Mouse (Mus musculus): Measurements from ENCODE around the gene H1foo. TPM values are rescaled to one million over a fixed set of nuclear protein-coding genes. Genes with fewer than 3 reads are reported as not detected.

The H1foo gene
- total and polyA plus RNA-seq, 2 experiments from 2014 or later: not detected

DNA sequence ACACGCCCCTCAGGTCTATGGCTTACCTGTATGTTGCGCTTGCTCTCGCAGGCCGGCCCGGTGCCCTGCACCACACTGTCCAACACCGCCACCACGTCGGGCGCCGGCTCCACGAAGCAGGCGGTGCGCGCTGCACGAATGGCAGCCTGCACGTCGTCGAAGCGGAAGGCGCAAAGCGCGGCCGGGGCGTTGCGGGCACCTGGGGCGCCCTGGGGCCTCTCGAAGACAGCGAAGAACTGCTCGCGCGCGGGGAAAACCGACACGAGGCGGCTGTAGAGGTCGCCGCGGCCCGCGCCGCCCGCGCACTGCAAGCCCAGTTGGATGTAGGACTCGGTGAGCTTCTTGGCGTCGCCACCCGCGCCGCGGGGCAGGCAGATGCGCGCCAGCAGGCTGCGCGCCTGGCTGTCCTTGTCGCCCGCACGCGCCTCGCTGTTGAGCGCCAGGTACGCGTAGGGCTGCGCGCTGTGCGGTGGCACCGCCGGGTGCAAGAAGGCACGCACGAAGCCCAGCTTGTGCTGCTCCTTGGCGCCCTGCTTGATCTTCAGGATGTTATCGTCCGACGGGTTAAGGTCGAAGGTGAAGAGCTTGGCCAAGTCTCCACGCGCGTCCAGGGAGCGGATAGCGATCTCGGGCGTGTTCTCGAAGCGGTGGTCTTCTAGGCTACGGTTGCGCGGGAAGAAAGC is 48.9 kb downstream of the H1foo start:
- H3K4me3 ChIP-seq (ENCODE audit: low read depth, low read length): peak overlapping the region; percentile 65
- no peak for TF ChIP-seq CTCF (IDR thresholded peaks at IDR 0.05; ENCODE audit: low read depth)
- no peak for TF ChIP-seq EP300 (IDR thresholded peaks at IDR 0.05; ENCODE audit: low read depth)
- H3K36me3 ChIP-seq (replicated peaks; ENCODE audit: control insufficient read depth, insufficient read depth, low read length): no peaks in the 10 kb centered on the region; the same call in 1 of the 2 replicates
- 2% methylated on average over 80 of the region's 86 CpGs for WGBS
- DNase-seq (ENCODE audit: low spot score) (no peak), ATAC-seq (ENCODE audit: insufficient read depth, low read depth) (no peak)
- H3K27me3 ChIP-seq (ENCODE audit: control insufficient read depth, insufficient read depth, low read length): peaks cover 26% of the 10 kb centered on the region
- peaks cover 11% of the 10 kb centered on the region for H3K9me3 ChIP-seq (replicated peaks; ENCODE audit: control insufficient read depth, low read length)
- peaks cover 3% of the 10 kb centered on the region; the same call in 1 of the 2 replicates for H3K4me1 ChIP-seq (ENCODE audit: control insufficient read depth, insufficient read depth)
- peak overlapping the region; percentile 83 for H3K27ac ChIP-seq (ENCODE audit: low read depth)
- H3K9ac ChIP-seq (replicated peaks; ENCODE audit: low read depth, low read length): peak overlapping the region; percentile 71
- H3K4me2 ChIP-seq (ENCODE audit: low read depth, low read length): peak overlapping the region; percentile 64

DNA sequence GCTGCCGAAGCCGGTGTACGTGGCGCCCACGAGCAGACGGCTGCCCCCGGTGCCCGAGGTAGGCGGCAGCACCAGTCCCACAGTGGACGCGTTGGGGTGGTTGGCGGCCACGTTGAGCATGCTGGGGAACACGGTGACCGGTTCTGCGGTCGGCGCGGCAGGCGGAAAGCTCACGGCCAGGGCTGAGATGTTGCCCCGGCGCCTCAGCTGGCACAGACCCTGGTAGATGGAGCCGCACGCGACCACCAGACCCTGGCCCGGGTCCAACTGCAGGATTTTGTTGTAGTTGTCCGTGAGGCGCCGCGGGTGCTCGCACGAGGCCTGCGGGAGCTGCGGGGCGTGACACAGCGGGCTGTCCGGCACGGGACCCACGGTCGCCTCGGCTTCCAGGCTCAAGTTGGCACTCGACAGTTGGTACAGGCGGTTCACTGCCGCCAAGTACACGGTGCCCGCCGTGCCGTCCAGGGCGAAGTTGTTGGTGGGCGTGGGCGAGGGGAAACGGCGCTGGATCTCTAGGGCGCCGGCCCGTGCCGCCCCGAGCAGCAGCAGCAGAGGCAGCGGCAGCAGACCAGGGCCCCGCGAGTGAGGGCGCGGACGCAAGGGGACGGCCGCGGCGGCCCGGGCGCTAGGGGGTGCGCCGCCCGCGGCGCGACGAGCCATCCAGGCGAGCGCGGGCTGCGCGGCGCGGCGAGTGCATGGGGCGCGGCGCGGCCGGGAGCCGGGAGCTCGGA is 49.6 kb downstream of the H1foo start:
- Histone ChIP-seq H3K27ac (ENCODE audit: low read depth) (peak overlapping the region; percentile 83), H3K36me3 (replicated peaks; ENCODE audit: control insufficient read depth, insufficient read depth, low read length) (no peaks in the 10 kb centered on the region; the same call in 1 of the 2 replicates), H3K4me2 (ENCODE audit: low read depth, low read length) (peak overlapping the region; percentile 64), H3K4me3 (ENCODE audit: low read depth, low read length) (peak overlapping the region; percentile 65), H3K9ac (replicated peaks; ENCODE audit: low read depth, low read length) (peak overlapping the region; percentile 71), H3K9me3 (replicated peaks; ENCODE audit: control insufficient read depth, low read length) (peaks cover 11% of the 10 kb centered on the region), H3K27me3 (ENCODE audit: control insufficient read depth, insufficient read depth, low read length) (peaks cover 26% of the 10 kb centered on the region), H3K4me1 (ENCODE audit: control insufficient read depth, insufficient read depth) (peaks cover 5% of the 10 kb centered on the region; the same call in 1 of the 2 replicates)
- ATAC-seq (ENCODE audit: insufficient read depth, low read depth) (no peak; the same call in 1 of the 2 replicates), DNase-seq (ENCODE audit: low spot score) (no peak)
- 2% methylated on average over 64 of the region's 93 CpGs for WGBS
- TF ChIP-seq CTCF (IDR thresholded peaks at IDR 0.05; ENCODE audit: low read depth): no peak
- TF ChIP-seq EP300 (IDR thresholded peaks at IDR 0.05; ENCODE audit: low read depth): no peak

DNA sequence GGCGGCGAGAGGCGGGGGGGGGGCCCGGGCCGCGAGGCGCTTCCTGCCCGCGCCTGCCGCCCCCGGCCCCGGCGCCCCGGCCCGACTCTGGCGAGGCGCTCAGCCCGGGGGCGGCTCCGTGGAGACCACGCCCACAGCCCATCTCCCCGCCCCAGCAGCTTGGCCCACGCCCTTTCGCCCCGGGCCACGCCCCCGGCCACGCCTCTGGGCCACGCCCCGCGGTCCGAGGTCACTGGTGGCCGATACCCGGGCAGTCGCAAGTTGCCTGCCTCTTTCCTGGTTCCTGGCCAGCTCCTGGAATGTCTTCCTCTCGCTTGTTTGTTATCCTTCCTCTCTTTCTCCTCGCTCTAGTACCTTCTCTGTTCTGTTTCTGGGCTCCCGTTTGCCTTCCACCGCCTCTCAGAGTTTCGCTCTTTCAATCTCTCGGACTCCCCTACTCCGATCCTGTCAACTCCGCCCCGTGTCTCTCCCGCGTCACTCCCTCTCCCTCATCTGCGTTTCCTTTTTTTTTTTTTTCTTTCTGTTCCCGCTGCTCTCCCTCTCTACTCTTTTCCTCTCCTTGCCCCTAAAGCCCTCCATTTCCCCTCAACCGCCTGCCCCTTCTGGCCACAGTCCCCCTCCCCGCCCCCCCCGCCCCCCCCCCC is 50.3 kb downstream of the H1foo start, which contains the start of gene Plxnd1:
Gene Plxnd1 (minus strand): TSS at position 129 of the 644 bp plus-strand sequence.
- Histone ChIP-seq H3K4me3 (ENCODE audit: low read depth, low read length) (peak within 1 kb of the TSS; percentile 65), H3K36me3 (replicated peaks; ENCODE audit: control insufficient read depth, insufficient read depth, low read length) (no peaks in the 10 kb centered on the region; the same call in 1 of the 2 replicates), H3K4me2 (ENCODE audit: low read depth, low read length) (peak within 1 kb of the TSS; percentile 64), H3K9me3 (replicated peaks; ENCODE audit: control insufficient read depth, low read length) (peaks cover 11% of the 10 kb centered on the region), H3K27ac (ENCODE audit: low read depth) (peak within 1 kb of the TSS; percentile 83), H3K27me3 (ENCODE audit: control insufficient read depth, insufficient read depth, low read length) (peaks cover 26% of the 10 kb centered on the region), H3K9ac (replicated peaks; ENCODE audit: low read depth, low read length) (peak within 1 kb of the TSS; percentile 71), H3K4me1 (ENCODE audit: control insufficient read depth, insufficient read depth) (peaks cover 5% of the 10 kb centered on the region; the same call in 1 of the 2 replicates)
- WGBS: 4% methylated on average over 33 of the region's 51 CpGs
- ATAC-seq (ENCODE audit: insufficient read depth, low read depth) (peak; percentile 77), DNase-seq (ENCODE audit: low spot score) (peak; percentile 76)
- TF ChIP-seq CTCF (IDR thresholded peaks at IDR 0.05; ENCODE audit: low read depth) (no peak), EP300 (IDR thresholded peaks at IDR 0.05; ENCODE audit: low read depth) (no peak)

DNA sequence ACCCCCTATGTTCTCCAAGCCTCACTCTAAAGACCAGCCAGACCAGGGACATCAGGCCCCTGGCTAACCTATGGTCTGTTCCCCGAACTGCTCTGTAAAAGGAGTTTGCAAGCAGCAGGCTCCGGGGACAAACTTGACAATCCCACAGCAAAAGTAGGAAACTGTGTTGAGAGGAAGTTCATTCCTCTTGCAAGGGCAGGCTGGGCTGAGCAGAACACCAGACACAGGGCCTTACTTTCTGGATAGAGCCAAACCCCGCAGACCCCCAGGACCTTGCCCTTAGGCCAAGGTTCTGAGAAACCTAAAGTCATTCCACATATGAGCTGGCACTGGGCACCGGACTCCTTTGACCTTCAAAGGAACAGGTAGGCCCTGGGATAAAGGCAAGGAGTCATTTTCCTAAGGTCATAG is 50.8 kb downstream of the H1foo start:
- DNase-seq (ENCODE audit: low spot score) (no peak), ATAC-seq (ENCODE audit: insufficient read depth, low read depth) (no peak)
- H3K4me3 ChIP-seq (ENCODE audit: low read depth, low read length): peak overlapping the region; percentile 65; the same call in 1 of the 2 replicates
- peak overlapping the region; percentile 77 for H3K27ac ChIP-seq (ENCODE audit: low read depth)
- no peak overlapping the region for H3K9ac ChIP-seq (replicated peaks; ENCODE audit: low read depth, low read length)
- H3K36me3 ChIP-seq (replicated peaks; ENCODE audit: control insufficient read depth, insufficient read depth, low read length): no peaks in the 10 kb centered on the region; the same call in 1 of the 2 replicates
- WGBS: 45% methylated on average over 4 of the region's 4 CpGs
- H3K4me1 ChIP-seq (ENCODE audit: control insufficient read depth, insufficient read depth): peaks cover 5% of the 10 kb centered on the region; the same call in 1 of the 2 replicates
- TF ChIP-seq CTCF (IDR thresholded peaks at IDR 0.05; ENCODE audit: low read depth) (no peak), EP300 (IDR thresholded peaks at IDR 0.05; ENCODE audit: low read depth) (no peak)
- H3K9me3 ChIP-seq (replicated peaks; ENCODE audit: control insufficient read depth, low read length): peaks cover 11% of the 10 kb centered on the region
- peak overlapping the region; percentile 64 for H3K4me2 ChIP-seq (ENCODE audit: low read depth, low read length)
- H3K27me3 ChIP-seq (ENCODE audit: control insufficient read depth, insufficient read depth, low read length): peaks cover 26% of the 10 kb centered on the region

DNA sequence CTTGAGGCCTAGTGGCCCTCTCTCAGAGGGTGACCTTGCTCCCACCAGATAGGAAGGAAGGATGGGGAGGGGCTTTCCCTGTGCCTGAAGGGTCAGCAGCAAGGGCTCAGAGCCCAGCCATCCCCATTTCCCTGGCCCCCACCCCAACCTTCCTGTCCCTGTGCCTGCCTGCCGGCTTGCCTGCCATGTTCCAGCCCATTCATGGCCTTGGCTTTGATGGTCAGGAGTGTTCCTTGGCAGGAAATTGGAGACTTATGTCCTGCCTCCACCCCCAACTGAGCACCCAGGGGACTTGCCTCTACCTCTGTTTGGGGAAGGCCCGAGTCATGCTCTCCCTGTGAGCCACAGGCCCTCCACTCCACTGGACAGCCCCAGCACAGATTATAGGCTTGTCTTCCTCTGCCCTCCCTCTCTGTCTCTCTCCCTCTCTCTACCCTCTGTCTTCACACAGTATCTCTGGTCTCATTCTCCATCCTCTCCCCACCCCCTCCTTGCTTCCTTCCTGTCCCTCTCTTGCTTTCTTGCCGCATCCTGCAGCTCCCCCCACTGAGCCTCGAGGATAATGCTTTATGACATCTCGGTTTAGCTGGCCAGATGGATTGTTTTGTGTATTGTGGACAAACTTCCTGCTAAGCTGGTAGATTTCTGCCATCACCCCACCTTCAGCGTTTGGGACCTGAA is 51.6 kb downstream of the H1foo start:
- peaks cover 5% of the 10 kb centered on the region; the same call in 1 of the 2 replicates for H3K4me1 ChIP-seq (ENCODE audit: control insufficient read depth, insufficient read depth)
- H3K9ac ChIP-seq (replicated peaks; ENCODE audit: low read depth, low read length): no peak overlapping the region
- H3K27ac ChIP-seq (ENCODE audit: low read depth): peak overlapping the region; percentile 77
- DNase-seq (ENCODE audit: low spot score): peak; percentile 58
- TF ChIP-seq EP300 (IDR thresholded peaks at IDR 0.05; ENCODE audit: low read depth) (peak; percentile 64), CTCF (IDR thresholded peaks at IDR 0.05; ENCODE audit: low read depth) (peak; percentile 35)
- peaks cover 11% of the 10 kb centered on the region for H3K9me3 ChIP-seq (replicated peaks; ENCODE audit: control insufficient read depth, low read length)
- peak overlapping the region; percentile 64; the same call in 1 of the 2 replicates for H3K4me2 ChIP-seq (ENCODE audit: low read depth, low read length)
- H3K36me3 ChIP-seq (replicated peaks; ENCODE audit: control insufficient read depth, insufficient read depth, low read length): no peaks in the 10 kb centered on the region
- peak; percentile 34 for ATAC-seq (ENCODE audit: insufficient read depth, low read depth)
- WGBS: 47% methylated on average over 6 of the region's 6 CpGs
- H3K4me3 ChIP-seq (ENCODE audit: low read depth, low read length): no peak overlapping the region
- peaks cover 26% of the 10 kb centered on the region for H3K27me3 ChIP-seq (ENCODE audit: control insufficient read depth, insufficient read depth, low read length)

Measured in heart, postnatal 0 days (tissue).